Mouse (Mus musculus) intestine, postnatal 0 days (tissue): ENCODE data around the gene Rai1. TPM values are rescaled to one million over a fixed set of nuclear protein-coding genes. Genes with fewer than 3 reads are reported as not detected.

Source experiments
- ATAC-seq: fragments of 200-750 bp; cut with Nextera tagmentation; 2 replicates; pipeline ENCODE4 v1.8.0; 2017; ENCODE audit warnings: mild to moderate bottlenecking, moderate TSS enrichment, moderate library complexity
- H3K27ac ChIP-seq: fragments of 300-500 bp; sonication (generic); 2 replicates; pipeline ENCODE4 v1.5.1; 2014; ENCODE audit warnings: mild to moderate bottlenecking, low read depth, low read length, moderate library complexity
- H3K27me3 ChIP-seq: fragments of 300-500 bp; sonication (generic); replicated peaks from 2 replicates; pipeline ENCODE4 v1.6.1; 2014; ENCODE audit warnings: low read length, mixed read lengths; ENCODE audit not compliant: control insufficient read depth, insufficient read depth
- H3K36me3 ChIP-seq: fragments of 300-500 bp; sonication (generic); 2 replicates; pipeline ENCODE4 v1.6.1; 2014; ENCODE audit warnings: mild to moderate bottlenecking, moderate library complexity; ENCODE audit not compliant: control insufficient read depth, insufficient read depth
- H3K4me1 ChIP-seq: fragments of 300-500 bp; sonication (generic); replicated peaks from 2 replicates; pipeline ENCODE4 v1.6.1; 2014; ENCODE audit warnings: antibody characterized with exemption, low read length, mixed read lengths; ENCODE audit not compliant: control insufficient read depth, insufficient read depth
- H3K4me2 ChIP-seq: fragments of 300-500 bp; sonication (generic); replicated peaks from 2 replicates; pipeline ENCODE4 v1.6.1; 2014; ENCODE audit warnings: low read depth, mild to moderate bottlenecking, moderate library complexity
- H3K4me3 ChIP-seq: fragments of 300-500 bp; sonication (generic); 2 replicates; pipeline ENCODE4 v1.5.1; 2014; ENCODE audit warnings: low read depth, low read length
- H3K9ac ChIP-seq: fragments of 300-500 bp; sonication (generic); 2 replicates; pipeline ENCODE4 v1.6.1; 2014; ENCODE audit warnings: mild to moderate bottlenecking, low read depth, low read length
- H3K9me3 ChIP-seq: fragments of 300-500 bp; sonication (generic); 2 replicates; pipeline ENCODE4 v1.6.1; 2016; ENCODE audit warnings: mixed run types; ENCODE audit not compliant: control insufficient read depth
- CTCF ChIP-seq: sonication (generic); IDR thresholded peaks from 2 replicates; pipeline ENCODE4 v1.5.1; 2016; ENCODE audit warnings: low read depth, mild to moderate bottlenecking, control low read depth, antibody characterized with exemption, moderate library complexity
- WGBS: fragments of 180-500 bp; shearing (Covaris S2); extraction: QIAGEN DNeasy Blood & Tissue Kit; methylation state at CpG from one replicate; pipeline ENCODE4 v1.1.7; 2014; 5-methylcytosine and 5-hydroxymethylcytosine counted together
- polyA plus RNA-seq: library from polyadenylated mRNA; unstranded; fragments of >200 nt; fragmentation: Nextera tagmentation; extraction: Ambion mirVana; gene quantifications from 2 replicates; pipeline ENCODE4 v1.2.1, GENCODE M21; 2015

Rai1 gene
- polyA plus RNA-seq, 1 experiment from 2014 or later, result 10.1 TPM

DNA sequence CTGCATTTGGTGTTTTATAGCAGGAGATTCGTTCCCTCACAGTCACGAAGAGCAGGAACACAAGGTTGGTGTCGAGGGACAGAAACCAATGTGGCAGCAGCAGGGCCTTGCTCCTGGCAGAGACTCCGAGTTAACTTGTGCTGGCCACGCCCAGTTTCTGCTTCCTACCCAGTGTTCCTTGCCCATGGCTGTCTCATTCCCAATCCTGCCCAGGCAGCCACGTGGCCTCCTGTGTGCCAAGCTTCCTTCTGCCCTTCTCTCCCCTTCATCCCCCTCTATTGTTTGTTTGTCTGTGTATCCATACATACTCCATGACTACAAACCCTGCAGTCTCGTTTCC is 13.4 kb upstream of the Rai1 start:
- no peak for TF ChIP-seq CTCF
- Histone ChIP-seq H3K4me3 (no peak overlapping the region), H3K9me3 (no peaks in the 10 kb centered on the region), H3K27ac (no peak overlapping the region), H3K4me2 (no peak overlapping the region), H3K4me1 (no peaks in the 10 kb centered on the region), H3K9ac (no peak overlapping the region), H3K27me3 (no peaks in the 10 kb centered on the region), H3K36me3 (no peaks in the 10 kb centered on the region)
- 67% methylated on average over 7 of the region's 7 CpGs for whole genome bisulfite sequencing
- ATAC-seq, result no peak

DNA sequence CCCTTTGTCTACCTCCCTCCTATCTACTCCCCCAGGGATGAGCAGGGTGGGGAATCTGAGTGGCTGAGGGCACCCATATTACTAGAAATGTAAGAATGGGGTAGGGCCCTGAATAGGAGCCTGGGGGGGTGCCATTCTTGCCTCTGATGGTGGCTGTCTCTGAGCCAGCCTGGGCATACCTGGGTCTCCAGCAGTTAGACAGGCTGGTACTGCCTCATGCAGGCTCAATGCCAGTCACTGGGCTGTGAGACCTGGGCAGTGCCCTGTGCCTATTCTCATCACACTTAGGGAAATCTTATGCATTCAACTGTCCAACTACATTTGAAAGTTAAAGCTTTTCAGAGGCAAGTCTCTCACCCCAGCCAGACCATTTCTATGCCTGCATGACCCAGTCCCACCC is 11.6 kb upstream of the Rai1 start:
- H3K9me3 ChIP-seq, result no peaks in the 10 kb centered on the region
- H3K4me2 ChIP-seq, result no peak overlapping the region
- no peaks in the 10 kb centered on the region for H3K27me3 ChIP-seq
- no peak for ATAC-seq
- no peaks in the 10 kb centered on the region for H3K36me3 ChIP-seq
- TF ChIP-seq CTCF, result no peak
- no peak overlapping the region for H3K4me3 ChIP-seq
- H3K9ac ChIP-seq, result no peak overlapping the region
- no peaks in the 10 kb centered on the region for H3K4me1 ChIP-seq
- no peak overlapping the region for H3K27ac ChIP-seq

DNA sequence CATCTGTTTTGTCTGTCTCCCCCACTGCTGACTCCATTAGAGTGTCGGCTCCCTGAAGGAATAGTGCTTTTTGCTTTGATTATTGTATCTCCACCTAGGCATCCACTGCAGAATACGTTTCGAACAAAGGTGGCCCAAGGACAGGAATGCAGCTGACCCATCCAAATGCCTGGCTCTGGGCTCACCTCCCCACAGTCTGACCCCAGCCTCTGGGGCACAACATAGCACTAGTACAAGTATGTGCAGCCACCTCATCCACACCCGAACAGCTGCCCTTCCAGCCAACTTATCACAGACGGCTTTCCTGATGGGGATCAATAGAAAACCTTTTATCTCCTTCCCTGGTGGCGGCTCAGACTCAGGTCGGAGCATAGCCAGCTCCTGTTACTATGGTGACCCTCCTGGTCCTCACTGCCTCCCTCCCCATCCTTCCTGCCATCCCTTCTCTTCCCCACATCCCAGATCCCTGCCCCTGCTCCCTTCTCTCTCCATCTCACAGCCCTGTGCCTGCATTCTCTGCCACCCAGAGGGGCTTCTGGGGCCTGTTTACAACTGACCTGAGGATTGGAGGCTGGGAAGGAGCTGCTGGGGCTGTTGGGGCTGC is 10.7 kb upstream of the Rai1 start:
- H3K36me3 ChIP-seq, result no peaks in the 10 kb centered on the region
- H3K9ac ChIP-seq, result no peak overlapping the region
- H3K4me3 ChIP-seq, result no peak overlapping the region
- H3K9me3 ChIP-seq, result no peaks in the 10 kb centered on the region
- no peak for ATAC-seq
- WGBS, result 53% methylated on average over 7 of the region's 7 CpGs
- TF ChIP-seq CTCF, result no peak
- no peaks in the 10 kb centered on the region for H3K27me3 ChIP-seq
- H3K4me1 ChIP-seq, result no peaks in the 10 kb centered on the region
- no peak overlapping the region for H3K27ac ChIP-seq
- H3K4me2 ChIP-seq, result no peak overlapping the region

DNA sequence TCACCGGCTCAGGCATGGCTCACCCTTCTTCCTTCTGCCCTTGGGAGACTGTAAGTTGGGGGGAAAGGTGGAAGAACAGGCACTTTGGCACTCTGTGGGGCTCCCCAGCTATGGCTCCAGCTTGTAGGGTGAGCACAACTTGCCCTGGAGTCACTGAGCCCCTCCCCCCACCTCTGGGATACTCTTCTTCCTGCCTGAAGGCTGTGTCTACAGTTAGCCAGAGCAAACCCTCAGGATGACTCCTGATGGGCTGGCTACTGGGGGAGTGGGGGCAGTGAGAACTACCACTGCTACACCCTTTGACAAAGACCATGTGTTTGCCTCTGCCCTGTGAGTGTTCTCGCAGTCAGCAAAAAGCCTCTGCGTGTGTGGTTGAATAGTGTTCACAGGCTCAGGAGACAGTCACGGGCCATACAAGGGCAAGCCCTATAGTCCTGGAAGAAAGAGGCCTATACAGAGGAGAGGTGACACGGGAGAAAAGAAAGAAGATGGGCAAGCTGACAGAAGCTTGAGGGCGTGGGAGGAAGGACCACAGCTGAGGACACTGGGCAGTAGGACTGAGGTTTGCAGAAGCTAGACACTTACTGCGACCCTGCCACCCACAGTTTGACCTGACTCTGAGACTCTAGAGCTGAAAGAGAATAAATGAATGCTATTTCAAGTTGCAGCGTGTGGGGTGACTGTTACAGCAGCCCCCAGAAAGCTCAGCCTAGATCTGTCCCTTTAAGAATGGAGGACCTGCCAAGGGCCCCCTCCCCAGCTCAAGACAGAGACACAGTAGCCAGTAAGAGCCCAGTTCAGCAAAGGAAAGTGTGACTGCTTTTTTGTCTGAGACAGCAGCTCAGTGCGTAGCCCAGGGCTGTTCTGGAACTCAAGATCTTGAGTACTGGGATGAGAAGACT is 9.7 kb upstream of the Rai1 start:
- Histone ChIP-seq H3K36me3 (no peaks in the 10 kb centered on the region), H3K9ac (no peak overlapping the region), H3K27me3 (no peaks in the 10 kb centered on the region), H3K9me3 (no peaks in the 10 kb centered on the region), H3K4me1 (no peaks in the 10 kb centered on the region), H3K4me2 (no peak overlapping the region), H3K4me3 (no peak overlapping the region), H3K27ac (no peak overlapping the region)
- no peak for TF ChIP-seq CTCF
- no peak for ATAC-seq
- 66% methylated on average over 9 of the region's 9 CpGs for WGBS

DNA sequence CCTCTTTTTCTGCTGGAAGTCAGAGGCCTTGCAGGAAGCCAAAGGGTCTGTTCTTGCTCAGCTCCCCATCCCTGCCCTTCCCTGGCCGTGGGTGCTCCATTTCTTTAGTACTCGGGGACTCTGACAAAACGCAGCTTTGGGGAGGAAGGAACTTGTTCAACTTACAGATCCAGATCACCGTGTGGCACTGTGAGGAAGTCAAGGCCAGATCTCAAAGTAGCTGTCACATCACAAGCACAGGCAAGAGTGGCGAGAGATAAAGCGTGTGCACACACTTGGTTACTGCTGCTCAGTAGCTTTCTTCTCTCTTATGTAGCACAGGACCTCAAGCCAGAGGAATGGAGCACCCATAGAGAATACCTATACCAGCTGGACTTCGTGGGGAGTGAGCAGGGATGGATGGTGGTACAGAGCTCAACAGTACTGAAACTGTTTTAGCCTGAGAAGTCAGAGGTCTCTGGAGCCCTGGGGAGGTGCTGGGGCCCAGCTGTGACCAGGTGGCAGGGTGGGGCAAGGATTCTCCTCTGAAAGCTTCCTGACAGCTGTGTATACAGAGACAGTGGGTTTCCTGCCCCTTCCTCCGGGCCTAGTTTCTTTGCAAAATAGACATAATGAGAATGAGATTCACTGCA is 5.1 kb upstream of the Rai1 start:
- H3K27me3 ChIP-seq, result no peaks in the 10 kb centered on the region
- no peak overlapping the region for H3K9ac ChIP-seq
- no peak overlapping the region for H3K4me3 ChIP-seq
- no peak overlapping the region for H3K27ac ChIP-seq
- H3K4me2 ChIP-seq, result no peak overlapping the region
- H3K36me3 ChIP-seq, result no peaks in the 10 kb centered on the region
- 53% methylated on average over 8 of the region's 8 CpGs for WGBS
- H3K9me3 ChIP-seq, result no peaks in the 10 kb centered on the region
- no peak for TF ChIP-seq CTCF
- no peak for ATAC-seq
- no peaks in the 10 kb centered on the region for H3K4me1 ChIP-seq

DNA sequence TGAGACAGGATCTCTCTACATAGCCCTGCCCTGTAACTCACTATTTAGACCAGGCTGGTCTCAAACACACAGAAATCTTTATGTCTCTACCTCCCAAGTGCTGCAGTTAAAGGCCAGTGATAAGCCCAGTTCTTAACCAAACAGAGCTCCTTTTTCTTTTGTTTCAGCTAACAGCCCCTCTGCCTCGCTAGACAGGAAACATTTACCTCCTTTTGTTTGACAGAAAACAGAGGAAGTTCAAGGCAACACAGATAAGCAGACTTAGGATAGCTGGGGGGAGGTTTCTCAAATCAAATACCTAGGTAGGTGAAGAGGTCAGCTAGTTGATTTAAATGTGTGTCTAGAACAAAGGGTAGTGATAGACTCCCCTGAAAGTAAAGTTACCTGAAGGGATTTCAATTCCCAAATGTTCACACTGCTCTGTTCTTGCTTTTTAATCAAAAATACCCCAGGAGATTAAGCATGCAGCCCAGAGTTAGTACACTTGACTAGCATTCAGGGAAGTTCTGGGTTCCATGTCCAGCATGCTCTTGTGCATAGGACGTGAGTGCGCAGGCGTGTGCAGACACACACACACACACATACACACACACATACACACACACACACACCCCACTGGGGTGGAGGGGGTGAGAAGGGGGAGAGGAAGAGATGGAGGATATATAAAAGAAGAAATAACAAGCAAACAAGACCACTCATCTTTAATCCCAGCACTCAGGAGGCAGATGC is 3.8 kb upstream of the Rai1 start:
- Histone ChIP-seq H3K27ac (no peak overlapping the region), H3K9me3 (no peaks in the 10 kb centered on the region), H3K27me3 (no peaks in the 10 kb centered on the region), H3K4me3 (no peak overlapping the region), H3K36me3 (no peaks in the 10 kb centered on the region), H3K4me2 (no peak overlapping the region), H3K9ac (no peak overlapping the region), H3K4me1 (no peaks in the 10 kb centered on the region)
- ATAC-seq, result no peak
- no peak for TF ChIP-seq CTCF
- WGBS, result 61% methylated on average over 4 of the region's 4 CpGs
